Mouse (Mus musculus): ENCODE results near the gene Oas1f. TPM values are rescaled to one million over a fixed set of nuclear protein-coding genes. Genes with fewer than 3 reads are reported as not detected.
"Not testable (repeated sequence)": the region's sequence is repeated elsewhere in the genome, so short reads cannot be mapped to it uniquely, and the experiment has no call there.

The Oas1f gene
- polyA plus RNA-seq, 1 experiment from 2014 or later: not detected

DNA sequence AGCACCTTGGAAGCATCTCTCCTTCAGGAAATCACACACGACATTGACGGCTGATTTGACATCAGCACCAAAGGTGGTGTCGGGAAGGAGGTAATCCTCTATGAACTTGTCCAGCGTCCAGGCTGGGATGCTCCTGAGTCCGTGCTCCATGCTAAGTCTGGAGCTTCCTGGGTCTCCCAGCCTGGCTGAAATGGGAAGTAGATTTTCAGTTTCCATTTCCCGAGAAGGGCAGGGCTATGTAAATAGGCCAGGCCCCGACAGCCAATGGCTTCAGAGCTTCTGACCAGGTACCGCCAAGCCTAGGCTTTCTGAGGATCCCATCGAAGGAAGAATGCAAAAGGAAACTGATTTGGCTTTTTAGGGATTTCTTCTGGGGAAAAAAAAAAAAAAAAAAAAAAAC, 40.2 kb downstream of the Oas1f start, which contains the start of gene Oas1g:
Oas1g (minus strand) TSS at position 201 of the 400 bp plus-strand sequence.
- H3K27ac ChIP-seq (ENCODE audit: low read length); H3K36me3 ChIP-seq (ENCODE audit: control insufficient read depth, insufficient read depth); H3K27me3 ChIP-seq (ENCODE audit: control insufficient read depth, insufficient read depth, low read depth, low read length); H3K9ac ChIP-seq (ENCODE audit: low read depth, low read length); H3K4me2 ChIP-seq (ENCODE audit: low read depth, low read length); ATAC-seq (ENCODE audit: low read depth); H3K4me1 ChIP-seq (ENCODE audit: control insufficient read depth, low read depth, low read length); H3K4me3 ChIP-seq (ENCODE audit: low read depth, low read length); H3K9me3 ChIP-seq (replicated peaks; ENCODE audit: control insufficient read depth, low read length): not testable (repeated sequence)
- 7% methylated on average over 5 of the region's 9 CpGs for WGBS (ENCODE audit: insufficient replicate concordance)

DNA sequence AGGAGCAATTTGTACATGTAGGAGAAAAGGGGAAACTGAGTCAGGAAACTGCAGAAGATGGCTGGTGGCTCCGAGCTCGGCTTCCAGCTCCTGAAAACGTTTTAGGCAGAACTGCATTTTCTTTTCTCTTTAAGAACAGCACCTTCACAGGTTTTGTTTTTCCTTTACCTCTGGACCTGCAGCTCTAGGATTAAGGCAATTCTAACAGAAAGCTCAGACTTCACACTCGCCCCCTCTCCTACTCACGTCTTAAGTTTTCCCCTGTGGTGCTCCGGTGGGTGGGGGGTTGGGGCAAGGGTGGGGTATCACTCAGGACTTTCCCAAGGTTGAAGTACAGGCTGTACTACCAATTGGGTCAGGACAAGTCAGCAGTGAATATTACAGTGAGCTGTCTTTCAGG, 40.7 kb downstream of the Oas1f start:
- no peaks in the 10 kb centered on the region for H3K9me3 ChIP-seq (replicated peaks; ENCODE audit: control insufficient read depth, low read length)
- no peaks in the 10 kb centered on the region for H3K36me3 ChIP-seq (ENCODE audit: control insufficient read depth, insufficient read depth)
- no peak overlapping the region for H3K4me3 ChIP-seq (ENCODE audit: low read depth, low read length)
- no peaks in the 10 kb centered on the region for H3K27me3 ChIP-seq (ENCODE audit: control insufficient read depth, insufficient read depth, low read depth, low read length)
- H3K4me1 ChIP-seq (ENCODE audit: control insufficient read depth, low read depth, low read length): no peaks in the 10 kb centered on the region
- no peak for ATAC-seq (ENCODE audit: low read depth)
- H3K9ac ChIP-seq (ENCODE audit: low read depth, low read length): no peak overlapping the region
- H3K27ac ChIP-seq (ENCODE audit: low read length): no peak overlapping the region
- no peak overlapping the region for H3K4me2 ChIP-seq (ENCODE audit: low read depth, low read length)
- 38% methylated on average over 6 of the region's 6 CpGs for WGBS (ENCODE audit: insufficient replicate concordance)

DNA sequence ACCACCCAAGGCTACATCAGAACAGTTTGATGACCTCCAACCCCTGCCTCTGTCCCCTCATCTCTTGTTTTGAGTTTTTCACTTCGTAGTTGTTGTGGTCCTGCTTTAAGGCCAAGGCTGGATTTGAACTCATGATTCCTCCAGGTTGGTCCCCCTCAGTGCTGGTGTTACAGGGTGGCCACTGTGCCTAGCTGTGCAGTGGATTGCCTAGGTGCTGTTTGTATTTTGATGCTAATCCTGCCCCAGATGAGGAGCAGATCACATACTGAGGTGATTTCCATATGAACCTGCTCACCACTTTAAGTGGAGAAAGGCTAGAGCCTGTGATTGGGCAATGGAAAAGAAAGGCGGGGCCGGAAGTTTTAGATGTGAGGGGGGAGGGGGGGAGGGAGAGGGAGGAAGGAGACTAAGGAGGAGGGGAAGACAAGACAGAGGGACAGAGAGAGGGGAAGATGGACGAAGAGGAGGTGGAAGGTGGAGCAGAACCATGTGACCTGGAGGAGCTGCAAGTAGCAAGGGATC, 41.2 kb downstream of the Oas1f start:
- H3K9me3 ChIP-seq (replicated peaks; ENCODE audit: control insufficient read depth, low read length); H3K27ac ChIP-seq (ENCODE audit: low read length); H3K36me3 ChIP-seq (ENCODE audit: control insufficient read depth, insufficient read depth); H3K4me1 ChIP-seq (ENCODE audit: control insufficient read depth, low read depth, low read length); ATAC-seq (ENCODE audit: low read depth); H3K4me2 ChIP-seq (ENCODE audit: low read depth, low read length); H3K4me3 ChIP-seq (ENCODE audit: low read depth, low read length); H3K27me3 ChIP-seq (ENCODE audit: control insufficient read depth, insufficient read depth, low read depth, low read length); H3K9ac ChIP-seq (ENCODE audit: low read depth, low read length): not testable (repeated sequence)
- WGBS (ENCODE audit: insufficient replicate concordance): 26% methylated on average over 4 of the region's 4 CpGs

DNA sequence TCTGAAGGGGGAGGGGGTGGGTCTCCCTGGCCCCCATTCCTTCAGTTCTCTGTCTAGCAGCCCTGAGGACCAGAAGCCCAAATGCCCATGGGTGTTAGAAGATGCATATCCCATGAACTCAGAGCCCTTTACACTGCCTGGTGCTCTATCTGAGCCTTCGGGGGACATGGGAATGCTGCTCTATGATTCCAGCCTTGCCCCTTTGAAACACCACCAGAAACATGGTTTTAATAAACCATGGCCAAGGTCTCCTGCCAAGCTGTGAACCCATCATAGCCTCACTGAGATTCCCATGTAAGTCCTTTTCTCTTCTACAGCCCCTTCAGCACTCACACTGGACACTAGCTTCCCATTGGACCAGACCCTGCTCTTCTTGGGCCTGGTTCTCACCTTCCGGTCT, 42.9 kb downstream of the Oas1f start:
- Histone ChIP-seq H3K27me3 (ENCODE audit: control insufficient read depth, insufficient read depth, low read depth, low read length) (no peaks in the 10 kb centered on the region), H3K27ac (ENCODE audit: low read length) (no peak overlapping the region), H3K4me1 (ENCODE audit: control insufficient read depth, low read depth, low read length) (no peaks in the 10 kb centered on the region), H3K4me3 (ENCODE audit: low read depth, low read length) (no peak overlapping the region), H3K9ac (ENCODE audit: low read depth, low read length) (no peak overlapping the region), H3K9me3 (replicated peaks; ENCODE audit: control insufficient read depth, low read length) (no peaks in the 10 kb centered on the region), H3K36me3 (ENCODE audit: control insufficient read depth, insufficient read depth) (no peaks in the 10 kb centered on the region), H3K4me2 (ENCODE audit: low read depth, low read length) (no peak overlapping the region)
- WGBS (ENCODE audit: insufficient replicate concordance): 67% methylated on average over 2 of the region's 2 CpGs
- ATAC-seq (ENCODE audit: low read depth): no peak

DNA sequence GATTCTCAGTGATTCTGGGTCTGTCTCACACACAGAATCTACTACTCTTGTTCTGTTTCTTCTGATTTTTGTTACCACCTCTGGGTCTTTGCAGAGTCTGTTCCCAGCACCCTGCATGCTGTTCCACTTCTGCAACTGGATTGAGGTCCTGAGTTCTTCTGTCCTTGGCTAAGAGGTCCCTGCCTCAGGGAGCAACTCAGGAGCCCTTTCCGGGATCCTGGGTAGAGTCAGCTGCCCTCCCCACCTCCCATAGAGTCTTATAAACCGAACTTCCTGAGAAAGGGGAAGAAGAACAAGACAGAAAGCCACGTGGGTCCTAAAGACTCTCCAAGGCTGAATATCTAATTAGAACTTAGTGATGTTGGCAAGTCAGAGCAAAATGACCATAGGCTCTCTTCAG, 43.8 kb downstream of the Oas1f start:
- Histone ChIP-seq H3K9me3 (replicated peaks; ENCODE audit: control insufficient read depth, low read length) (no peaks in the 10 kb centered on the region), H3K4me2 (ENCODE audit: low read depth, low read length) (no peak overlapping the region), H3K27ac (ENCODE audit: low read length) (no peak overlapping the region), H3K36me3 (ENCODE audit: control insufficient read depth, insufficient read depth) (no peaks in the 10 kb centered on the region), H3K4me1 (ENCODE audit: control insufficient read depth, low read depth, low read length) (no peaks in the 10 kb centered on the region), H3K9ac (ENCODE audit: low read depth, low read length) (no peak overlapping the region), H3K4me3 (ENCODE audit: low read depth, low read length) (no peak overlapping the region), H3K27me3 (ENCODE audit: control insufficient read depth, insufficient read depth, low read depth, low read length) (no peaks in the 10 kb centered on the region)
- no peak for ATAC-seq (ENCODE audit: low read depth)
- WGBS (ENCODE audit: insufficient replicate concordance): 24% methylated on average over 3 of the region's 3 CpGs

DNA sequence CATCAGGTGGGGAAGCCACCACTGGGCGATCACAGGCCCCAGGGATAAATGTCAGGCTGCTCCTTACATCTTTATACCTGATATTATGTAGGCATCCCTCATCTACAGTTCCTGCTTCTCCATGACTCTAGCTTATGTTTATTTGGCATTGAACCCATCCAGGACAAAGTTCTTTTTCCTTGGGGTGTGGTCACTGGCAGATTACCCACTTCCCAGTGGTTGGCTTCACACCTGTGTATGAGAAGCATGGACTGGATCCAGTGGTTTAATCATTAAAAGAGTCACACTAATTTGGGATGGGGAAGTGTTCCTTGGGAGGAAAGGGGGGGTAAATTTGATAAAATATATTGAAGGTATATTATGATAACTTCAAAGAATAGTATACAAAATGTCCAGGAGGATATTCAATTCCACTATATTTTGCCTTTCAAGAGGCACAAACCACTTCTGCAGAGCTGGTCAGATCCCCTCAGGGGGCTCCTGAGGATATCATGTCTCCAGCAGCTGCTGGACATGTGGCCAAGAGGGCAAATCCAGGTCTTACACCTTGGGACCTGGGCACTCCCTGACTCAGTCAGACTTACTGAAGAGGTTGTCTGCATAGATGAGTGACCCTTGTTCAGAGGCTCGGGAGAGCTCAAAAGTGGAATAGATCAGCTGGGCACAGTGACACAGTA, 44.5 kb downstream of the Oas1f start:
- not testable (repeated sequence) for H3K4me3 ChIP-seq (ENCODE audit: low read depth, low read length); H3K36me3 ChIP-seq (ENCODE audit: control insufficient read depth, insufficient read depth); ATAC-seq (ENCODE audit: low read depth); H3K27ac ChIP-seq (ENCODE audit: low read length); H3K9ac ChIP-seq (ENCODE audit: low read depth, low read length); H3K27me3 ChIP-seq (ENCODE audit: control insufficient read depth, insufficient read depth, low read depth, low read length); H3K4me2 ChIP-seq (ENCODE audit: low read depth, low read length); H3K4me1 ChIP-seq (ENCODE audit: control insufficient read depth, low read depth, low read length); H3K9me3 ChIP-seq (replicated peaks; ENCODE audit: control insufficient read depth, low read length)
- 50% methylated on average over 2 of the region's 2 CpGs for WGBS (ENCODE audit: insufficient replicate concordance)

DNA sequence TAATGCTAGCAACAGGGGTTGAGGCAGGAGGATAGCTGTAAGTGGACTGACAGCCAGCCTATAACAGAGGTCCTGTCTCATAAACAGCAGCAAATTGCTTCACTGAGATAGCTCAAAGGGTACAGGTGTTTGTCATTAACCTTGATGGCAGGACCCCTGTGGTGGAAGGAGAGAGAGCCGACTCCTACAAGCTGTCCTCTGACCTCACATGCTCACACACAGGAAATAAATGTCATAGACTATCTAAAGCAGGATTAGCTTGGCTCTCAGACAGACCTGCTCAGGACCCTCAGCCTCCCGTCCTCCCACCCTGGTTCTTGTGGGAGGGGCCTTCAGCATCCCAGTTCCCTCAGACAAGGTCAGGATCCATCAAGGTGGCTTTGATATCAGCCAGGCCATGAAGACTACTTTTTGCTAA, 45.1 kb downstream of the Oas1f start:
- Histone ChIP-seq H3K36me3 (ENCODE audit: control insufficient read depth, insufficient read depth) (no peaks in the 10 kb centered on the region), H3K4me1 (ENCODE audit: control insufficient read depth, low read depth, low read length) (no peaks in the 10 kb centered on the region), H3K9me3 (replicated peaks; ENCODE audit: control insufficient read depth, low read length) (no peaks in the 10 kb centered on the region), H3K9ac (ENCODE audit: low read depth, low read length) (no peak overlapping the region), H3K27ac (ENCODE audit: low read length) (no peak overlapping the region), H3K4me3 (ENCODE audit: low read depth, low read length) (no peak overlapping the region), H3K4me2 (ENCODE audit: low read depth, low read length) (no peak overlapping the region), H3K27me3 (ENCODE audit: control insufficient read depth, insufficient read depth, low read depth, low read length) (no peaks in the 10 kb centered on the region)
- WGBS (ENCODE audit: insufficient replicate concordance): 47% methylated on average over 2 of the region's 2 CpGs
- ATAC-seq (ENCODE audit: low read depth): no peak

DNA sequence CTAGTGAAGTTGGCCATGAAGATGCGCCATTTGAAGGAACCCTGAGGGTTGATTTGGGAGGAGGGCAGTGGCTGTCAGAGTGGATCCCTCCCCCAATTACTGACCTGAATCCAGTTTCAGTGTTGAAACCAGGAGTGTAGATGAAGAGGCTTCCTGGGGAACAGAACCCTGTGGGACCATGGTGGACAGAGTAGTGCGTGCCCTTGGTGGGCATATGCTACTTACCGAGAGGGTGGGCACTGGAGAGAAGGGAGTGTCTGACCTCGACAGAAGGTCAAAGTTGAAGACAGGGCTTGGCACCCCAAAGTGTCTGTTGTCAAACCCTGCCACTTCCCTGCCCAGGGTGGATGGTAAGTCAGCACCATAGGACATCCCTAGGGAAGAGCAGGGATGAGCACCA, 46.7 kb downstream of the Oas1f start:
- H3K9ac ChIP-seq (ENCODE audit: low read depth, low read length); H3K9me3 ChIP-seq (replicated peaks; ENCODE audit: control insufficient read depth, low read length); H3K4me1 ChIP-seq (ENCODE audit: control insufficient read depth, low read depth, low read length); H3K27ac ChIP-seq (ENCODE audit: low read length); H3K27me3 ChIP-seq (ENCODE audit: control insufficient read depth, insufficient read depth, low read depth, low read length); H3K4me3 ChIP-seq (ENCODE audit: low read depth, low read length); H3K4me2 ChIP-seq (ENCODE audit: low read depth, low read length); H3K36me3 ChIP-seq (ENCODE audit: control insufficient read depth, insufficient read depth); ATAC-seq (ENCODE audit: low read depth): not testable (repeated sequence)
- 66% methylated on average over 4 of the region's 4 CpGs for WGBS (ENCODE audit: insufficient replicate concordance)

DNA sequence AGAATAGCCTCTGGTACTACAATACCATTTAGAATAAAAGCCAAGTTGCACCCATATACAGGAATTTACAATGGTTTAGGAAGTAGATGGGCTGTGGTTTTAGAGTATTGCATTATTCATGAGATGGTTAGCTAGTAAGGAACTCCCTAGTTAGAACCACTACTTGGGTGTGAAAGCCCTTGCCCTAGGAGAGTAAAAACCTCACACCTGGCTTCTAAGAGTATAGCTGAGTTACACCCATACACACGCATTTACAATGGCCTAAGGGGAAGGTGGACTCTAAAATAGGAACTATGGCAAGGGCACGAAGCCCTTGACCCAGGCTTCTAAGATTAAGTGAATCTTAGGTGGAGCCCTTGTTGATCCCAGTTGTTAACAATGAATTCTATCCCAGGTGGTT, 47.5 kb downstream of the Oas1f start:
- H3K27ac ChIP-seq (ENCODE audit: low read length); H3K4me2 ChIP-seq (ENCODE audit: low read depth, low read length); H3K27me3 ChIP-seq (ENCODE audit: control insufficient read depth, insufficient read depth, low read depth, low read length); H3K4me3 ChIP-seq (ENCODE audit: low read depth, low read length); H3K9me3 ChIP-seq (replicated peaks; ENCODE audit: control insufficient read depth, low read length); H3K9ac ChIP-seq (ENCODE audit: low read depth, low read length); ATAC-seq (ENCODE audit: low read depth); H3K4me1 ChIP-seq (ENCODE audit: control insufficient read depth, low read depth, low read length); H3K36me3 ChIP-seq (ENCODE audit: control insufficient read depth, insufficient read depth): not testable (repeated sequence)
- 59% methylated on average over 2 of the region's 2 CpGs for WGBS (ENCODE audit: insufficient replicate concordance)
